Mouse (Mus musculus) colon, adult 2 months (tissue): ENCODE results near the gene Gde1. TPM values are rescaled to one million over a fixed set of nuclear protein-coding genes. Genes with fewer than 3 reads are reported as not detected.

Experiments used
- polyA plus RNA-seq: library from polyadenylated mRNA; depleted of rRNA; stranded (reverse); fragments of >200 nt; gene quantifications from 2 replicates; pipeline ENCODE4 v1.2.3, GENCODE M21; 2012; rRNA removed

Gene Gde1
- polyA plus RNA-seq: 291 and 410 TPM in 2 replicates

DNA sequence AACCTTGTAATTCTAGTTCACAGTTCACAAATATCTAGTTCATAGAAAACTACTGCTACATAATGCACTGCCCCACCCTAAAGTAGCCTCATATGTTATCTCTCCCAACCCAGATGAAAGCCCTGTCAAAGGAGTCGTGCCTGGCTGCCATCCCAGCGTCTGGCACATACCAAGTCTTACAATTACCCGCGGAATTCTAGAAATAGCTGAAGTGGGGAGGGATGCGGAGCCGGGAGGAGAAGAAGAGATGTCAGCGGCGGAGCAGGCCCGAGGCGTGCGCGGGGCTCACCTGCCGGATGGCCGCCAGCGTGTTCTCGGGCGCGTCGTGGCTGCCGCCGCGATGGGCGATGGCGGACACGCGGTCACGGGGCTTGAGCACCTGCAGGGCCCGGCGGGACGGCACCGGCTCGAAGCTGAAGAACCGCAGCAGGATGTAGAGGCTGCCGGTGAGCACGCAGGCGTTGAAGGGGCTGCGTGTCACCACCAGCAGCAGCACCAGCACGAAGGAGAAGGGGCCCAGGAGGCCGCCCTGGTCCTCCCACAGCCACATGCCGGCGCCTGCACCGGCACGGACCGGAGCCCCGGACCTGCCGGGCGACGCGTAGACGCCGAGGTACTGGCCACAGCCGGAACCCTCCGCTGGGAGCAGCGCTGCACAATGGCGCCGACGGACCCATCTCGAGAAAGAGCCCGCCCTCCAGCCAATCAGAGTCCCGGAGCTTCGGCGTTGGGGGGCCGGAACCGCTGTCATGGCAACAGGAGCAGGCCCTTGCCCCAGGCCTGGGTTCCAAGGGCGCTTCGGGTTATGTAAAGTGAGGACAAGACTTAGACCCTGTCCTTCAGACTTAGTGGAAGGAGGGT lies at the start of gene Gde1:
Gene Gde1, minus strand, starts transcription at position 678 of the 861 bp plus-strand sequence.

DNA sequence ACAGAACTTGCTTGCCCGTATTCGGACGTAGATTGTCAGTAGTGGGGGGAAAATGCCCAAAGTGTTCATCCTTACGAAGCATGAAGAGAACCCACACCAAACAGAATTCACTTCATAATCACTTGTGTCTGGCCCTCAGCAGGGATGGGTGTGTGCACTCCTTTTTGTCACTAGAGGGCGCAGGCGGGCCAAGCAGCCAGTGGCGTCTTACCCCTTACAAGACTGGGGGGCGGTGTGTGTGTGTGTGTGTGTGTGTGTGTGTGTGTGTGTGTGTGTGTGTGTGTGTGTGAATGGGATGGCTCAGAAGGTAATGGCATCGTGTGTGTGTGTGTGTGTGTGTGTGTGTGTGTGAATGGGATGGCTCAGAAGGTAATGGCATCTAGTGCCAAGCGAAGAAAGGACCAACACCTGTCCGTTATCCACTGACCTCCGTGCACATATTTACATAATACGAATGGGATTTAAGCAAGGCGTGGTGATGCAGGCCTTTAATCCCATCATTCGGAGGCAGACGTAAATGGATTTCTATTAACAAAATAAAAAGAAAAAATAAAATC lies 34.5 kb upstream of the Gde1 start, which contains the start of gene Vps35l:
Gene Vps35l, plus strand, starts transcription at position 252 of the 557 bp plus-strand sequence.

DNA sequence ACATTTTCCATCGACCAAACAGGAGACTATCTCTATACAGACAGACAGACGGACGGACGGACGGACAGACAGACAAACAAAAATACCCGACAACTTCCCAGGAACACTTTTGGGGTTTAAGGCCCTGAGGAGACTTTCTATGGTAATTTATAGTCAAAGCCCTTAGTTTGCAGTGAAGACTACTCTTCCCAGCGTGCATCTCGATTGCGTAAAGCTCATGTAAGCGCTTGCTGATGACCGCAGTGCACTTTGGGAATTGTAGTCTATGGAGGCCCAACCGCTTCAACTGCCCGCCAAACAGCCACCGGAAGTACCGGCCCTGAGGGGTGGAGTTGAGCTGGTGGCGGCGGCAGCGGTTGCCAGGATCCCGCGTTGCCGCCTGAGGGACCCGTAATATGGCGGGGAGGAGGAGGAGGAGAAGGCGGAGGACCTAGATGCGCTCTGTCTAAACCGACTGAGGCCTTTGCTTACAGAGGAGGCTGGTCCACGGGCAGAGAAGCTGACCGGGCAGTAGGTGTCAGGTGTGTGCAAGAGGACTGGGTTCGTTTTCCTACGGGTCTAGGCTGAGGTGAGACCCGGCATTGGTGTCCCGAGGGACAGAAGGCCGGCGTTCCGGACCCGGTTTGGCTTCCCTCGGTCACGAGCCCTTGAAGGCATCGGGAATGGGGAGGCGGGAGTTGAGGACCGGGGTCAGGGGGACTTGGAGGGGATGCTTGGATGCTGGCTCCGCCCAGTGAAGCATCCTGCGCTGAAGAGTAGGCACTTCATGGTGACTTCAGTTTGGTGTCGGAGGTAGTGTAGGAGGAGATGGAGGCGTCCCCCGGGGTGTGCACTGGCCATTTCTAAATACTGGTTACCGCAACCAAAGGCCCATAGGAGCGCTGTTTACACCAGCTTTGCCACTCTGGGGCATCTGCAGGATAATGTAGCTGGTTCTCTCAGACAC lies 6.9 kb upstream of the Gde1 start, which contains the start of gene Ccp110:
Gene Ccp110, plus strand, starts transcription at position 325 of the 946 bp plus-strand sequence.

Other genes starting within 250 kb of the Gde1 start
- gene Itpripl2, start 213.8 kb downstream of the Gde1 start, polyA plus RNA-seq: 12.6 and 14.5 TPM in 2 replicates
- 42.7 and 55.8 TPM in 2 replicates for gene Coq7, start 172.4 kb downstream of the Gde1 start, polyA plus RNA-seq
- gene Tmc7, start 121.0 kb downstream of the Gde1 start, polyA plus RNA-seq: 3.4 and 3.8 TPM in 2 replicates
- gene Tmc5, start 108.5 kb downstream of the Gde1 start, polyA plus RNA-seq: 27.7 and 35.2 TPM in 2 replicates
- 0.91 and 1.0 TPM in 2 replicates for gene Ccp110, start 6.8 kb upstream of the Gde1 start, polyA plus RNA-seq
- gene Vps35l, start 34.4 kb upstream of the Gde1 start, polyA plus RNA-seq: 30.1 and 32.1 TPM in 2 replicates
- 0.31 and 0.71 TPM in 2 replicates for gene Iqck, start 150.0 kb upstream of the Gde1 start, polyA plus RNA-seq
- 3.0 and 3.4 TPM in 2 replicates for gene Knop1, start 150.5 kb upstream of the Gde1 start, polyA plus RNA-seq